Mouse (Mus musculus): ENCODE results near the gene Tecpr2. TPM values are rescaled to one million over a fixed set of nuclear protein-coding genes. Genes with fewer than 3 reads are reported as not detected.

The Tecpr2 gene
- polyA plus RNA-seq, 1 experiment from 2014 or later: 1.6 TPM

- Histone ChIP-seq H3K9ac (no peak overlapping the region), H3K27me3 (no peaks in the 10 kb centered on the region), H3K36me3 (replicated peaks) (no peaks in the 10 kb centered on the region), H3K4me3 (replicated peaks) (no peak overlapping the region), H3K4me2 (peak overlapping the region; percentile 29), H3K4me1 (replicated peaks) (peaks cover 65% of the 10 kb centered on the region), H3K9me3 (replicated peaks) (no peaks in the 10 kb centered on the region), H3K27ac (replicated peaks) (peak overlapping the region; percentile 71)
- WGBS (ENCODE audit: insufficient replicate concordance): 23% methylated on average over 14 of the region's 14 CpGs
- peak; percentile 64 for ATAC-seq (ENCODE audit: insufficient read depth)
Observed at GRCm38 (mm10) chr12:111007134-111008103, 118.4 kb downstream of the Tecpr2 start.

GRCm38 (mm10) chr12:111008500-111009490, 119.7 kb downstream of the Tecpr2 start:
- Histone ChIP-seq H3K4me1 (replicated peaks) (peaks cover 64% of the 10 kb centered on the region), H3K27ac (replicated peaks) (peak overlapping the region; percentile 71)

GRCm38 (mm10) chr12:111009615-111010257, 120.7 kb downstream of the Tecpr2 start:
- no peaks in the 10 kb centered on the region for H3K36me3 ChIP-seq (replicated peaks)
- H3K4me1 ChIP-seq (replicated peaks): peaks cover 55% of the 10 kb centered on the region
- H3K27me3 ChIP-seq: no peaks in the 10 kb centered on the region
- H3K9me3 ChIP-seq (replicated peaks): no peaks in the 10 kb centered on the region
- WGBS (ENCODE audit: insufficient replicate concordance): 22% methylated on average over 6 of the region's 6 CpGs
- ATAC-seq (ENCODE audit: insufficient read depth): peak; percentile 60
- H3K9ac ChIP-seq: no peak overlapping the region; the same call in 1 of the 2 replicates
- no peak overlapping the region for H3K4me3 ChIP-seq (replicated peaks)
- peak overlapping the region; percentile 13; the same call in 1 of the 2 replicates for H3K4me2 ChIP-seq
- peak overlapping the region; percentile 71 for H3K27ac ChIP-seq (replicated peaks)

More at GRCm38 (mm10) chr12:111008500-111009490, 119.7 kb downstream of the Tecpr2 start:
- 46% methylated on average over 11 of the region's 11 CpGs for WGBS (ENCODE audit: insufficient replicate concordance)
- no peak overlapping the region for H3K9ac ChIP-seq
- peak overlapping the region; percentile 13; the same call in 1 of the 2 replicates for H3K4me2 ChIP-seq
- no peaks in the 10 kb centered on the region for H3K27me3 ChIP-seq
- H3K36me3 ChIP-seq (replicated peaks): no peaks in the 10 kb centered on the region
- H3K4me3 ChIP-seq (replicated peaks): no peak overlapping the region
- ATAC-seq (ENCODE audit: insufficient read depth): 0 out of 2 replicates have a peak, but pooled peaks have one; percentile 28
- no peaks in the 10 kb centered on the region for H3K9me3 ChIP-seq (replicated peaks)

GRCm38 (mm10) chr12:111016807-111017206, 127.7 kb downstream of the Tecpr2 start:
- WGBS (ENCODE audit: insufficient replicate concordance): 52% methylated on average over 3 of the region's 3 CpGs

GRCm38 (mm10) chr12:111018068-111018467, 129.0 kb downstream of the Tecpr2 start:
- Histone ChIP-seq H3K4me2 (no peak overlapping the region), H3K27ac (replicated peaks) (no peak overlapping the region), H3K9ac (no peak overlapping the region), H3K4me3 (replicated peaks) (no peak overlapping the region), H3K27me3 (no peaks in the 10 kb centered on the region; the same call in 1 of the 2 replicates), H3K9me3 (replicated peaks) (no peaks in the 10 kb centered on the region), H3K36me3 (replicated peaks) (no peaks in the 10 kb centered on the region), H3K4me1 (replicated peaks) (0 out of 2 replicates have a peak, but pooled peaks cover 4% of the 10 kb centered on the region)
- WGBS (ENCODE audit: insufficient replicate concordance): 81% methylated on average over 11 of the region's 11 CpGs
- no peak for ATAC-seq (ENCODE audit: insufficient read depth)

More at GRCm38 (mm10) chr12:111016807-111017206, 127.7 kb downstream of the Tecpr2 start:
- H3K27ac ChIP-seq (replicated peaks): no peak overlapping the region
- no peaks in the 10 kb centered on the region for H3K36me3 ChIP-seq (replicated peaks)
- no peak overlapping the region for H3K4me3 ChIP-seq (replicated peaks)
- no peaks in the 10 kb centered on the region for H3K4me1 ChIP-seq (replicated peaks)
- no peaks in the 10 kb centered on the region; the same call in 1 of the 2 replicates for H3K27me3 ChIP-seq
- ATAC-seq (ENCODE audit: insufficient read depth): no peak
- H3K9ac ChIP-seq: no peak overlapping the region
- H3K4me2 ChIP-seq: no peak overlapping the region
- H3K9me3 ChIP-seq (replicated peaks): no peaks in the 10 kb centered on the region

GRCm38 (mm10) chr12:111019086-111019485, 130.0 kb downstream of the Tecpr2 start:
- Histone ChIP-seq H3K27ac (replicated peaks) (no peak overlapping the region), H3K4me3 (replicated peaks) (no peak overlapping the region), H3K4me1 (replicated peaks) (0 out of 2 replicates have a peak, but pooled peaks cover 4% of the 10 kb centered on the region), H3K4me2 (no peak overlapping the region), H3K9ac (no peak overlapping the region), H3K9me3 (replicated peaks) (no peaks in the 10 kb centered on the region), H3K27me3 (no peaks in the 10 kb centered on the region; the same call in 1 of the 2 replicates), H3K36me3 (replicated peaks) (no peaks in the 10 kb centered on the region)
- 80% methylated on average over 2 of the region's 2 CpGs for WGBS (ENCODE audit: insufficient replicate concordance)
- ATAC-seq (ENCODE audit: insufficient read depth): no peak

- Histone ChIP-seq H3K4me2 (no peak overlapping the region), H3K36me3 (replicated peaks) (no peaks in the 10 kb centered on the region), H3K27ac (replicated peaks) (no peak overlapping the region), H3K4me1 (replicated peaks) (0 out of 2 replicates have a peak, but pooled peaks cover 4% of the 10 kb centered on the region), H3K9ac (no peak overlapping the region), H3K4me3 (replicated peaks) (no peak overlapping the region), H3K9me3 (replicated peaks) (no peaks in the 10 kb centered on the region), H3K27me3 (no peaks in the 10 kb centered on the region; the same call in 1 of the 2 replicates)
- ATAC-seq (ENCODE audit: insufficient read depth): no peak
- WGBS (ENCODE audit: insufficient replicate concordance): 44% methylated on average over 1 of the region's 1 CpGs
Observed at GRCm38 (mm10) chr12:111021138-111021537, 132.1 kb downstream of the Tecpr2 start.

- H3K4me2 ChIP-seq: no peak overlapping the region
- 28% methylated on average over 3 of the region's 3 CpGs for WGBS (ENCODE audit: insufficient replicate concordance)
- no peak for ATAC-seq (ENCODE audit: insufficient read depth)
Observed at GRCm38 (mm10) chr12:111021577-111021976, 132.5 kb downstream of the Tecpr2 start.

More at GRCm38 (mm10) chr12:111021577-111021976, 132.5 kb downstream of the Tecpr2 start:
- no peaks in the 10 kb centered on the region for H3K9me3 ChIP-seq (replicated peaks)
- H3K4me1 ChIP-seq (replicated peaks): 0 out of 2 replicates have a peak, but pooled peaks cover 4% of the 10 kb centered on the region
- H3K4me3 ChIP-seq (replicated peaks): no peak overlapping the region
- H3K36me3 ChIP-seq (replicated peaks): no peaks in the 10 kb centered on the region
- H3K27me3 ChIP-seq: no peaks in the 10 kb centered on the region; the same call in 1 of the 2 replicates
- H3K27ac ChIP-seq (replicated peaks): no peak overlapping the region
- no peak overlapping the region for H3K9ac ChIP-seq

Data from liver, embryonic 15.5 days (tissue).